Mouse (Mus musculus) megakaryocyte, embryonic 14.5 days (primary cell): ENCODE data around the gene Carnmt1.

Experiments
- FLI1 ChIP-seq: IDR thresholded peaks from 2 replicates; pipeline ENCODE4 v1.6.1; 2012; ENCODE audit warnings: low read length, inconsistent platforms, mixed read lengths
- GATA1 ChIP-seq: IDR thresholded peaks from 3 replicates; pipeline ENCODE4 v1.6.1; 2012; ENCODE audit warnings: mixed read lengths, low read length, inconsistent platforms, borderline replicate concordance

DNA sequence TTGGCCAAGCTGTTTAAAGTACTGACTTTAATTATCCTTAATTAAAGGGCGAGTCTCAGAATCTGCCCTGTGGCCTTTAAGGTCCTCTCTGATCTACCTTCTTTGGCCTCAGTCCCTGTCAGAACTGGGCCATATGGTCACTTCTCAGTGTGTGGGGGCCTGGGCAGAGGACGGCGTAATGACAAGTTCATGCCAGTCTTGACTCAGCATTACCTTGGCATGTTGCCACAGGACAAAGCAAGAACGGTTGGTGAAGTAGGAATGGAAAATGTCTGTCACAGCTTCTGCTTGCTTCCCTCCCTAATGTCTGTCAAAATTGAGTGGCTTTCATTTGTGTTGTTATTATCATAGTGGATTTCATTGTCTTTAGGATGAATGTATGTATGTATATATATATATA lies 18.0 kb upstream of the Carnmt1 start:
- TF ChIP-seq FLI1 (no peak), GATA1 (no peak)
